Mouse (Mus musculus) embryonic fibroblast, embryonic 13.5 days (primary cell): ENCODE data around the gene Tnr.

Source experiments
- CTCF ChIP-seq: IDR thresholded peaks from 2 replicates; pipeline ENCODE4 v1.5.1; 2011; ENCODE audit warnings: mild to moderate bottlenecking, control low read depth, low read length, moderate library complexity, borderline replicate concordance; ENCODE audit not compliant: insufficient read depth
- POLR2A ChIP-seq: IDR thresholded peaks from 2 replicates; pipeline ENCODE4 v1.6.1; 2011; ENCODE audit warnings: low read depth, mild to moderate bottlenecking, control low read depth, low read length, moderate library complexity

GRCm38 (mm10) chr1:159645719-159646118, 122.2 kb downstream of the Tnr start:
- TF ChIP-seq CTCF (no peak), POLR2A (no peak)
